Mouse (Mus musculus) frontal cortex, postnatal 25 days (tissue): ENCODE results near the gene Pnma1.

ENCODE experiments used
- DNase-seq, 2 experiments: peaks; one replicate each; pipeline ENCODE4 v3.0.0; 2022; ENCODE audit warnings: low spot score in 2 of 2

Gene Pnma1

GRCm38 (mm10) chr12:84153414-84153813, 5.1 kb upstream of the Pnma1 start:
- no peak for DNase-seq

DNA sequence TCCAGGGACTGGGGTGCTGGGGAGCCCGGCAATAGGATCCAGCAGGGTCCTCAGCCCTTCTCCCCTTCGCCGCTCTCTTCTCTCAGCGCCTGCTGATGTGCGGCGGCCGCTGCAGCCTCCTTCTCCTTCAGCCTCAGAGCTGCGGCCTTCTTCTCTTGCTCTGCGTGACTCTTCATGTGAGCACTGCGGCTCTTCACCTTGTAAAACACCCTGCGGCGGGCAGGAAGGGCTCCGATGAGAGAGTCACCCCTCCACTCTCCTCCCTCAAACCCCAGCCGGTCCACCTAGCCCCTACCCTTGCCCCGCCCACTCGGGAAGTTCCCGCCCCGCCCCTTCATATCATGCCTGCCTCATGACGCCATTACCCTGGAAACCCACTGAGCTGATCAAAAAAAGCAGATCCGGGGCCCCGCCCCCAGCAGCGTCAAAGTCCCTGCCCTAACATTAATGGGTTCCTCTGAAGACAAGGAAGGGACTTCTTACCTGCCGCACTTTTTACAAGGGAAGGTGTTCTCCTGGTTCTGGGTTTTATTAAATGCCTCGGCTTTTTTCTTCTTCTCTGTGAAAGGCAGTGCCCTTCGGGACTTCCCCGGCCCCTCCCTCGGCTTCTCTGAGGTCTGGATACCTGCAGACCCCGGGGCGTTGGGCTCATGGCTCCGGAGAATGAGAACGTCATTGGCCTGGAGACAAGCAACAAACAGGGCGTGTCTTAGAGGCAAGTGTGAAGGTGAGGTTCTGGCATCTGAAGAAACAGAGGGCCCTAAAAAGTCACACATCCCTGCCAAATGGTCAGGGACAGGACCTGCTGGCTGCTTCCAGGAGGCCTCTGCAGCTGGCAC, 4.3 kb upstream of the Pnma1 start:
- DNase-seq = no peak

GRCm38 (mm10) chr12:84151911-84152310, 3.6 kb upstream of the Pnma1 start:
- no peak for DNase-seq

- no peak for DNase-seq
These were observed 2.7 kb upstream of the Pnma1 start for GRCm38 (mm10) chr12:84150976-84151375.

- no peak for DNase-seq
These were observed 1.7 kb upstream of the Pnma1 start for GRCm38 (mm10) chr12:84149971-84150370.

GRCm38 (mm10) chr12:84148622-84149012, 328 bp upstream of the Pnma1 start:
- no peak for DNase-seq

GRCm38 (mm10) chr12:84142281-84143050, 5.8 kb downstream of the Pnma1 start:
- DNase-seq = no peak

GRCm38 (mm10) chr12:84141271-84141670, 7.0 kb downstream of the Pnma1 start:
- no peak for DNase-seq

- no peak for DNase-seq
These were observed 8.2 kb downstream of the Pnma1 start for GRCm38 (mm10) chr12:84140135-84140534.

DNA sequence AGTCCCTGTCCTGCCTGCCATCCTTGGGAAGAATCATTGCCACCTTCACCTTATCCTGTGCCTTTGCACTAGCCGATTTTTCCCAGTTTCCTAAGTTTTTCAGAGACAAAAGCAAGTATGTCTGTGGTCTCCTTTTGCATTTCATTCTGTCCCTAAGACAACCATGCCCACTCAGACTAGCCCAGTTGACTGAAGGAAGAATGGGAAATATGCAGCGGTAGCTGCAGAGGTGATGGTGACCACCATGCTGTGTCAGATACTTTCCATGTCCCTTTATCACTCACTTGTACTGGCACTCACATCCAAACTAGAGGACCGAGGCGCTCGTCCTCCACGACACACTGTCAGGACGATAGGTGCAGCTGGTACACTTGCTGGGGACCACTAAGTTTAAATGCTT, 11.2 kb downstream of the Pnma1 start:
- no peak for DNase-seq

- no peak for DNase-seq
These were observed 16.0 kb downstream of the Pnma1 start for GRCm38 (mm10) chr12:84132265-84132664.

- DNase-seq = no peak
These were observed 18.4 kb downstream of the Pnma1 start for GRCm38 (mm10) chr12:84129931-84130330.

GRCm38 (mm10) chr12:84128576-84128975, 19.7 kb downstream of the Pnma1 start:
- no peak for DNase-seq

GRCm38 (mm10) chr12:84126899-84127298, 21.4 kb downstream of the Pnma1 start:
- DNase-seq = no peak

GRCm38 (mm10) chr12:84125892-84126291, 22.4 kb downstream of the Pnma1 start:
- DNase-seq = no peak

- no peak for DNase-seq
These were observed 28.7 kb downstream of the Pnma1 start for GRCm38 (mm10) chr12:84119584-84119983.

GRCm38 (mm10) chr12:84114153-84114994, 33.9 kb downstream of the Pnma1 start, which contains the start of gene Dnal1:
TSS of gene Dnal1 (plus strand) at chr12:84114366.
- peak; percentile 73 to 81 for DNase-seq

- DNase-seq = no peak
These were observed 34.6 kb downstream of the Pnma1 start for GRCm38 (mm10) chr12:84113676-84114075.

DNA sequence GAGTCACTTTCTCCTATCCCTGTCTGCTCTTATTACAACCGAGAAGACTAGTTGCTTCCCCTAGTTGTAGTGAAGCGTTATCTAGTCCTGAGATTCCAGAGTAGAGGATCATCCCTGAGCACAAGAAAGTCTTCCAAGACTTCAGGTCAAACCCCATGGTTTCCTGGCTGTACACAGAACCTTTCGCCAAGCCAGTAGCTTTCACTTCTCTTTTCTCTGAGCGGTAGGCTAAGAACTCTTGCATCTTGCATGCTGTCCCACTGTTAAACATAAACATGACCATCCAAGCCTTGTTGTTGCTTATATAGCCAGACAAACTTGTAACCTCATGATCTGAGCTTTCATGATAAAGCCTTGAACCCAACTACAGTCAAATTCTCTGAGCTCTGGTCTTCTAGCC, 37.5 kb downstream of the Pnma1 start:
- DNase-seq = no peak

DNA sequence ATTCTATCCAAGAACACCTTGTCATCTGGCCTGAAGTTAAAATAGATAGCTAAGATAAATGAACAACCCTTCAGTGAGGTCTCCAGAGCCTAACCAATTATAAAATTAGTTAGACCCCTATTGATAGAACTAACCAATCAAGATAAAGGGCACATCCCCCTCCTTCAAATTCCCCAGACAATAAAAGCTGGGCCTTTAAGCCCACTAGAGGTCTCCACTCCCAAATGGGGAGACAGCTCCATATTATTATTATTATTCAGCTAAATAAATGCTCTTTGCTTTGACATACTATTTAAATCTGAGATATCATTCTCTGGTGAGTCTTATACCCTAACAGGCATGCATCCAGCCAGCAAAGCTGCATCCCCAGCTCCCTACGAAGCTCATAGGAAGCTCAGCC, 38.4 kb downstream of the Pnma1 start:
- DNase-seq = no peak

DNA sequence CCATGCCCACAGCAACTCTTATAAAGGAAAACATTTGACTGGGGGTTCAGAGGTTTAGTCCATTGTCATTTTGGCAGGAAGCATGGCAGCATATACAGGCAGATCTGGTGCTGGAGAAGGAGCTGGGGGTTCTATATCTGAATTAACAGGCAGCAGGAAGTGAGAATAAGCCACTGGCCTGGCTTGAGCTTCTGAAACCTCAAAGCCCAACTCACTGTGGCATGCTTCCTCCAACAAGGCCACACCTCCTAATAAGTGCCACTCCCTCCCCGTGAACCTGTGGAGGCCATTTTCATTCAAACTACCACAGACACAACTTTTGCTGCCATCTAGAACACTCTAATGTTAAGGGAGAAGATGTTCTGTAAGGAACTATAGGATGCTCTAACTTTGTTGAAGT, 40.6 kb downstream of the Pnma1 start:
- DNase-seq = no peak

DNA sequence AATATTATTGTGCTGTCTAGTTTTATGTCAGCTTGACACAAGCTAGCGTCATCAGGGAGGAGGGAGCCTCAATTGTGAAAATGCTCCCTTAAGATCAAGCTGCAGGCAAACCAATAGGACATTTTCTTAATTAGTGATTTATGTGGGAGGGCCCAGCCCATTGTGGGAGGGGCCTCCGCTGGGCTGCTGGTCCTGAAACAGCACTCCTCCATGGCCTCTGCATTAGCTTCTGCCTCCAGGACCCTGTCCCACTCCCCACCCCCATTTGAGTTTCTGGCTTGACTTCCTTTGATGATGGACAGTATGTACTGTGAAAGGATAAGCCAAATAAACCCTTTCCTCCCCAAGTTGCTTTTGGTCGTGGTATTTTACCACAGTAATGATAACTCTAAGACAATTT, 41.3 kb downstream of the Pnma1 start:
- no peak for DNase-seq
